Mouse (Mus musculus) effector memory CD4-positive, alpha-beta T cell, adult 5 months (primary cell): ENCODE results near the gene Ndst2. TPM values are rescaled to one million over a fixed set of nuclear protein-coding genes. Genes with fewer than 3 reads are reported as not detected.

Source experiments
- polyA plus RNA-seq: library from polyadenylated mRNA; unstranded; fragments of 100-300 nt; shearing (Covaris generic); gene quantifications from one replicate; pipeline ENCODE4 v1.2.1, GENCODE M21; 2017

Ndst2 gene
- 25.0 TPM for polyA plus RNA-seq

DNA sequence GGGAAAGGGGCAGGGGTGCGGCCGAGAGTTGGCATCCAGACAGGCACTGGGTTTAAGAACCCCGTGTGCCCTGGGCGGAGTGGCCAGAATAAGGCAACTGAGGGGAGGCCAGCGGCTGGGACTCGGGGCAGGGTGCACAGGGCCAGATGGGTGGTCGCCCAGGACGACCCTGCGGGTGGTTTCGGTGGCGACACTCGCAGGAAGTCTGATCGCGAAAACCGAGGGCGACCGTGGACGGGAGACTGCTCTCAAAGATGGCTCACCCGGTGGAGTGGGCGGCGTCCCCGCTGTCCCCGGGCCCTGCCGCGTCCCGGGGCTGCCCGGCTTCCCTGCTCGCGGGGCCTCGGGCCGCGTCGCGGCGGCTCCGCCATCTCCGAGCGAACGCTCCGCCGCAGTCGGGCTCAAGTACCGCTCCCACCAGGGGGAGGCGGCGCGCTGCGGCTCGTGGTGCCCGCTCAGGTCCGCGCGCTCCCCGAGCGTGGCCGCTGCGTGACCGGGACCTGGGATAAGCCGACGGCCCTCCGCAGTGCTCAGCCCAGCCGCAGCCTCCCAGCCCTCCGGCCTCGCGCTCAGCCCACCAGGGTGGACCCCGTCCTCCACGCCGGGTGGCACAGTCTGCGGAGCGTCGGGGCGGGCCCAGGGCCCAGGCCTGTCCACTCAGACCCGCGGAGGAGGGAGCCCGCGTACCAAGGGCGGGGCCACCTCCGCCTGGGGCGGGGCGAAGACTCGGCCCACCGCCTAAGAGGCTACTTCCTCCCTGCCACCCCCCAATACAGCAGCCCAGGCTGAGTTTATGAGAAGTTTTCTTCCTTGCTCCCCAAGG, at the start of gene Ndst2:
Gene Ndst2, minus strand, starts transcription at position 611 of the 823 bp plus-strand sequence.

DNA sequence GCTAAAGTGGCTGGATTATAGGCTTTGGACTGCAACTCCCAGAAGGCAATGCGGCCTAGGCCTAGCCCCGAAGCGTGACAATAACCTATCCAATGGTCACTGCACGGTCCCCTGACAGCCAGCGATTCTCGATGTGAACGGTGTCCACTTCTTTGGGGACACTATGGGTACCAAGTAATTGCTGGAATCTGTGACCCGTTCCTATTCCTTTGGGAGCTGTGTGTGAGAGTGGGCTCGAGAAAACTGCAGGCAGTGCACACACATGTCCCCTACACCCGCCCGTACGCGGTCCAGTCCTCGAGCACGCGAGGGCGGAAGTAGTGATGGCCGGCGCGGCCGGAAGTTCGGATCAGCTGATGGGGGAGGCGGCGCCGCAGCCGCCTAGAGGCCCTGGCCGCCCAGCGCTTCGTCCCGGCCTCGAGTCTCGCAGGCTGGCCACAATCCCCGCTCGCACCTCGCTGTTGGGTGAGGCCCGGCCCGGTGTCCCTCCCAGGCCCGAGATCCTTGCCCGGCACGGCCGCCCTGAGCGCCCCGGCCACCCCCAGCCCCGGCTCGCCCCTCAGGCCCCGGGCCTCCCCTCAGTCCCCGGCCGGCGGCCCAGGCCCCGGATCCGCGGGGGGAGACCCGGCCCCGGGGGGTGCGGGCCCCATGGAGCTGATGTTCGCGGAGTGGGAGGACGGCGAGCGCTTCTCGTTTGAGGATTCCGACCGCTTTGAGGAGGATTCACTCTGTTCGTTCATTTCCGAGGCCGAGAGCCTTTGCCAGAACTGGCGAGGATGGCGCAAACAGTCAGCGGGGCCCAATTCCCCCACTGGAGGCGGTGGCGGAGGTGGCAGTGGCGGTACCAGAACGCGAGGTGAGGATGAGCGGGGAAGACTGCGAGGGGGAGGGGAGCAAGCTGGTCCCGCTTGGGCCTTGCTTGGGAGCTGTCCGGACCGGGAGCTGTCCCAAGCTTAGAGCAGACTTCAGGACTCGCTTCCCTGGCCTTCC, 26.9 kb downstream of the Ndst2 start, which contains the start of gene Zswim8:
Gene Zswim8, plus strand, starts transcription at position 352 of the 990 bp plus-strand sequence.

DNA sequence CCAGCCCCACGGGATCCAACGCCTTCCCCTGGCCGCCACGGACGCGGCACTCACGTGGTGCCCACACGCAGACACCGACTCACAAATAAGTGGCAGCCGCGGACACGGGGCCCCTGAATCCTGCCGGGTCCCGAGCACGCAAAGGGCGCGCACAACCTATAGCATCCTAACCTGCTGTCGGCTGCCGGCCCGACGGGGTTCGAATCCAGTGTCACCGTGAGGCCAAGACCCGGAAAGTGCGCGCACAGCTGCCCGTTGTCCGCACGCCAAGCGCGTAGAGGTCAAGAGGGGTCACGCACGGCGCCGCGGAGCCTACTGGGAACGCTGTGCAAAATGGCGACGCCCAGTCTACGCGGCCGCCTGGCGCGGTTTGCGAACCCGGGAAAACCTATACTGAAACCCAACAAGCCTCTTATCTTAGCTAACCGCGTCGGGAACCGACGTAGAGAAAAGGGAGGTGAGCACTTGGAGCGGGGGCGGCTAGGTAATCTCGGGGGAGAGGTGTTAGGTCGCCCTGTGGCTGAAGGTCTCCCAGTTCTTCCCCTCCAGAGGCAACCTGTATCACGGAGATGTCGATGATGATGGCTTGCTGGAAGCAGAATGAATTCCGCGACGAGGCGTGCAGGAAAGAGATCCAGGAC, 31.5 kb downstream of the Ndst2 start, which contains the start of gene Chchd1:
Gene Chchd1, plus strand, starts transcription at position 266 of the 641 bp plus-strand sequence.

DNA sequence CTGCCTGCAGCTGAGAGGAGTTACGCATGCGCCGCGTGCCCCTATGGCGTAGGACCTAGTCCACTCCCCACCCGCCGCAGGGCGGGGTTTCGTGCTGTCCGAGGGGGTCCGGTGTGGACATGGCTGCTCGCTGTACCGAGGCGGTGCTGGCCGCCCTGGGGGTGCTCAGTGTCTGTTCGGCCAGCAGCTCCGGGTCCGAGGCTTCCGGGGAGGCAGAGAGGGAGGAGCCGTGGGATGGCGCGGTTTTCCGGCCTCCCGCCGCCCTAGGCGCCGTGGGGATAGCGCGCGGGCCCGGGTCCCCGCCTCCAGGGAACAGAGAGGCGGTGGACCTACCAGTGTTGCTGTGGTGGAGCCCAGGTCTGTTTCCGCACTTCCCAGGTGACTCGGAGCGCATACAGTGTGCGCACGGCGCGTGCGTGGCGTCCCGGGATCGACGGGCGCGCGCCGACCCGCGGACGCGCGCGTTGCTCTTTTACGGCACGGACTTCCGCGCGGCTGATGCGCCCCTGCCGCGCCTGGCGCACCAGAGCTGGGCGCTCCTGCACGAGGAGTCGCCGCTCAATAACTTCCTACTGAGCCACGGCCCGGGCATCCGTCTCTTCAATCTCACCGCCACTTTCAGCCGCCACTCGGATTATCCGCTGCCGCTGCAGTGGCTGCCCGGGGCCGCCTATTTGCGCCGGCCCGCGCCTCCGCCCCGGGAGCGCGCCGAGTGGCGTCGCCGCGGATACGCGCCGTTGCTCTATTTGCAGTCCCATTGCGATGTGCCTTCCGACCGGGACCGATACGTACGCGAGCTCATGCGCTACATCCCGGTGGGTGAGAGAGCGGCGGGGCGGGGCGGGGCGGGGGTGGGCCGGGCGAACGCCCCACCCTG, 39.2 kb downstream of the Ndst2 start, which contains the start of gene Fut11:
Gene Fut11, plus strand, starts transcription at position 85 of the 877 bp plus-strand sequence.

DNA sequence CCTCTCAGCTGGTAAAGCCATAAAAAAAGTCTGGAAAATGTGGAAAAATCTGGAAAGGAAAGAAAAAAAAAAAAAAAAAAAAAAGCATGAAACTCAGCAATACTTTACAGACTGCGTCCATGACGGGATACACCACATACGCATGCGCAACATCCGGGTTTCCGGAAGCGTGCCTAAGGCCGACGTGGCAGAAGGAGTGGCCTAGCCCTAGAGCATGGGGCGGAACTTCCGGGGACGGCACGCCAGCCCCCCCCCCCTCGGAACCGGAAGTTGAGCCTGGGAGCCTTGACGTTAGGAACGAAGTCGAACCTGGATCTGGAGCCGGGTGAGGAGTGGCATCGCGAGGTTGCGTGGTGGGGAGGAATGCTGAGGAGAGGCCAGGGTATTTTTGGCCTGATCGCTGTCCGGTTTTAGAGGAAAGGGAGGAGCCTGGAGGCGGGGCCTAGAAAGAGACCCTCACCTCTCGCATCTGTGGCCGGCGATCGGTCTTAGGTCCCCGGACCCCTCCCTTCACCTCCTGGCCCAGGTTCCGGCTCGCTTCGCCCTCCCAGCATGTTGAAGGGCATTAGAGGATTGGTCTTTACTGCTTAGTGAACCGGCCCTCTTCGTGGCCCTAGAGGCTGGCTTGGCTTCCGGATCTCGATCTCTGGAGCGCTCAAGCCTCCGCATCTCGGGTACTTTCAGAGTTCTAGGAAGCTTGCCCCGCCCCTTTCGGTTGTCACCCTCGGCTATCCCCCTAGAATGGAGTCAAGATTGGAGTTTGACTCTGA, 60.1 kb downstream of the Ndst2 start, which contains the start of gene Sec24c:
Gene Sec24c, plus strand, starts transcription at position 245 of the 770 bp plus-strand sequence.

Other genes with a start within 250 kb of the Ndst2 start
- gene Mss51, start 237.7 kb downstream of the Ndst2 start, polyA plus RNA-seq = 1.0 TPM
- gene Ppp3cb, start 188.0 kb downstream of the Ndst2 start, polyA plus RNA-seq = 28.4 TPM
- gene Usp54, start 93.5 kb downstream of the Ndst2 start, polyA plus RNA-seq = 3.7 TPM
- not detected for gene Myoz1, start 78.0 kb downstream of the Ndst2 start, polyA plus RNA-seq
- not detected for gene Synpo2l, start 66.2 kb downstream of the Ndst2 start, polyA plus RNA-seq
- gene Sec24c, start 60.3 kb downstream of the Ndst2 start, polyA plus RNA-seq = 227 TPM
- gene Fut11, start 39.6 kb downstream of the Ndst2 start, polyA plus RNA-seq = 7.8 TPM
- gene Chchd1, start 31.6 kb downstream of the Ndst2 start, polyA plus RNA-seq = 76.9 TPM
- gene Zswim8, start 27.0 kb downstream of the Ndst2 start, polyA plus RNA-seq = 48.0 TPM
- 10.3 TPM for gene Camk2g, start 59.5 kb upstream of the Ndst2 start, polyA plus RNA-seq
- gene Plau, start 102.1 kb upstream of the Ndst2 start, polyA plus RNA-seq = not detected
- gene Vcl, start 194.8 kb upstream of the Ndst2 start, polyA plus RNA-seq = 4.2 TPM